Mouse (Mus musculus) liver, embryonic 15.5 days (tissue): ENCODE results near the gene Cdc42se2. TPM values are rescaled to one million over a fixed set of nuclear protein-coding genes. Genes with fewer than 3 reads are reported as not detected.
A peak's percentile ranks its signal among the peaks of the same experiment; 100 is the strongest.

Experiments used
- ATAC-seq: fragments of 200-750 bp; cut with Nextera tagmentation; 2 replicates; pipeline ENCODE4 v1.8.0; 2017; ENCODE audit warnings: moderate number of reproducible peaks, mild to moderate bottlenecking, moderate library complexity; ENCODE audit not compliant: insufficient read depth
- H3K27ac ChIP-seq: fragments of 300-500 bp; sonication (generic); replicated peaks from 2 replicates; pipeline ENCODE4 v1.5.1; 2015; ENCODE audit warnings: mild to moderate bottlenecking, inconsistent platforms
- H3K27me3 ChIP-seq: fragments of 300-500 bp; sonication (generic); 2 replicates; pipeline ENCODE4 v1.6.1; 2015; ENCODE audit warnings: mild to moderate bottlenecking, inconsistent platforms
- H3K36me3 ChIP-seq: fragments of 300-500 bp; sonication (generic); replicated peaks from 2 replicates; pipeline ENCODE4 v1.6.1; 2015; ENCODE audit warnings: moderate library complexity, mild to moderate bottlenecking, inconsistent platforms
- H3K4me1 ChIP-seq: fragments of 300-500 bp; sonication (generic); replicated peaks from 2 replicates; pipeline ENCODE4 v1.6.1; 2015; ENCODE audit warnings: inconsistent platforms
- H3K4me2 ChIP-seq: fragments of 300-500 bp; sonication (generic); 2 replicates; pipeline ENCODE4 v1.6.1; 2015; ENCODE audit warnings: moderate library complexity, mild to moderate bottlenecking, inconsistent platforms
- H3K4me3 ChIP-seq: fragments of 300-500 bp; sonication (generic); replicated peaks from 2 replicates; pipeline ENCODE4 v1.5.1; 2015; ENCODE audit warnings: mild to moderate bottlenecking, inconsistent platforms
- H3K9ac ChIP-seq: fragments of 300-500 bp; sonication (generic); 2 replicates; pipeline ENCODE4 v1.6.1; 2015; ENCODE audit warnings: moderate library complexity, mild to moderate bottlenecking, inconsistent platforms
- H3K9me3 ChIP-seq: fragments of 300-500 bp; sonication (generic); replicated peaks from 2 replicates; pipeline ENCODE4 v1.6.1; 2016; ENCODE audit warnings: inconsistent platforms
- WGBS: fragments of 180-500 bp; shearing (Covaris S2); methylation state at CpG from one replicate; pipeline ENCODE4 v1.1.7; 2015; ENCODE audit warnings: mixed read lengths; ENCODE audit not compliant: insufficient replicate concordance; 5-methylcytosine and 5-hydroxymethylcytosine counted together
- polyA plus RNA-seq: library from polyadenylated mRNA; unstranded; fragments of >200 nt; fragmentation: Nextera tagmentation; extraction: Ambion mirVana; gene quantifications from 2 replicates; pipeline ENCODE4 v1.2.1, GENCODE M21; 2015

Gene Cdc42se2
- polyA plus RNA-seq, 1 experiment from 2014 or later = 17.2 TPM

DNA sequence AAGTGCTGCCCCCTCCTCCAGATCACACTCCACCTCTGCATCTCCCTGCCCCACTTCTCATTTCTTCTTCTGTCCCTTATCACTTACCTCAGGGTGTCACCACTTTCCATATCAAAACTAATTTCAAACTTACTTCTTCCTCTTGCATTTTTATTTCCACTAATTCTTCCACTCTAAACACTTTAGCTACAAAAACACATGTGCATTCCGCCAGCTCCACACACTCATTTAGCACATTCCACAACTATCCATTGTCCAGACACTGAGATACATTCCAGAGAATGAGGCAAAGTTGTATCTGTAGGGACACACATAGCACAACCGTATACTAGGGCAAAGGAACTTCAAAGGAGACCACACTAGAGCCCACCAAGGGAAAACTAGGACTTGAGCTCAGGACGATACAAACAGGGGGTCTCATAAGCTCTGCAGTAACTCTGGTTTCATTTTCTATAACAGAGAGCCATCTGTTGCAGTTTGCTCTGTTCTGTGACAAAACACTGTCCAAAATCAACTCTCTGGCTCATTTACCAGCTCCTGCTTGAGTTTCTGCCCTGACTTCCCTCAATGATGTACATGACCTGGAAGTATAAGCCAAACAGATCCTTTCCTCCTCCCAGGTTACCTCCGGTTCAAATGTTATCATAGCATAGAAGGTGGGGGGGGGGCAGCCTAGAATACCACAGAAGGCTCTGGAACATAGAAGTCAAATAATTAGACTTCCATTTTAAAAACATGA lies 11.7 kb downstream of the Cdc42se2 start:
- peak overlapping the region; percentile 27 for H3K4me2 ChIP-seq
- H3K27me3 ChIP-seq = no peaks in the 10 kb centered on the region
- peaks cover 47% of the 10 kb centered on the region for H3K4me1 ChIP-seq
- H3K4me3 ChIP-seq = no peak overlapping the region
- no peak overlapping the region for H3K9ac ChIP-seq
- no peaks in the 10 kb centered on the region for H3K9me3 ChIP-seq
- peak overlapping the region; percentile 58 for H3K27ac ChIP-seq
- H3K36me3 ChIP-seq = no peaks in the 10 kb centered on the region
- no peak for ATAC-seq
- WGBS = 30% methylated on average over 4 of the region's 4 CpGs

DNA sequence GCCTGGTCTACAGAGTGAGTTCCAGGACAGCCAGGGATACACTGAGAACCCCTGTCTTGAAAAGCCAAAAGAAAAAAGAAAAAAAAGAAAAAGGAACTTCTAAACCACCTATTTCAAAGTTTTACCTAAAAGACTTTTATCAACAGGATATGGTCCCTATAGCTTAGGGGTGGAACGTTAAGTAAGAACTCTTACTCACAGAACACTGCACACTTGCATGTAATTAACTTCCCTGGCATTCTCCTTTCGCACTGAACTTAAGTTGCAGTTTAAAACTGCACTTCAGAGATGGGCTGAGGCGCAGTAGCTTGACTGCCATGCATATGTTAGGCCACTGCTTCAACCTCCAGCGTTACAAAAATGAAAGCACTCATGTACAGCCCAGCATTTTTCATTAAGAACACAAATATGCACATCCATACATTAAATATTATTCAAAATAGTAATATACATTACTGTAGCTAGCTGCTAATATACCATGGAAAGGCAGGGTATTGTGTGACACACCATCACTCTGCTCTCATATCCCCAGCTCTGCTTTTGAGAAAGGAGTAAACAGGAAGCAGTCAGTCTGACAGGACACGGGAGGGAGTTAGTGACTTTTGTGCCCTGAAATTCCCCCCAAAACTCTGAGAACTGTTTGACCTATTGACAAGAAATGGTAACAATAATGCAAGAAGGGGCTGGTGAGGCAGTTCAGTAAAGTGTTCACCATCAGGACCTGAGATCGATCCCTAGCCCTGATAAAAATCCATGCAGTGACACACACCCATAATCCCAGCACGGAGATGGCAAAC lies 13.0 kb downstream of the Cdc42se2 start:
- 30% methylated on average over 7 of the region's 7 CpGs for WGBS
- H3K27ac ChIP-seq = no peak overlapping the region

DNA sequence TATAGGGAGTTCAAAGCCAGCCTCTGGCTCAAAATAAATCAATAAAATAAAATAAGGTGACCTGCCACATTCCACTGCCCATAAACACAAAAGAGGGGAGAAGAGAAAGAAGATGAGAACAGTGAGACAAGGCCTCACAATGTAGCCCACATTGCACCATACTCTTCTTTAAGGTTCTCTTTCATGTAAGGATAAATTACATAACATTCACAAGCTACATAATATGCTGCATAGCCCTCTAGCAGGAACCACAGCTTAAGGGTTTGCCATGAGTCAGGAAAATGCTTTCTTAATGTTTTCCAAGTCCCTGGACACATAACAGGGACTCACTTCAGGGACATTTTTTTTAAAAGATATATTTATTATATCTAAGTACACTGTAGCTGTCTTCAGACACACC lies 15.9 kb downstream of the Cdc42se2 start:
- Histone ChIP-seq H3K4me3 (no peak overlapping the region), H3K9me3 (no peaks in the 10 kb centered on the region), H3K27ac (no peak overlapping the region), H3K36me3 (no peaks in the 10 kb centered on the region), H3K9ac (no peak overlapping the region), H3K27me3 (no peaks in the 10 kb centered on the region), H3K4me2 (no peak overlapping the region), H3K4me1 (peaks cover 23% of the 10 kb centered on the region)
- ATAC-seq = no peak

More for the DNA sequence above, 13.0 kb downstream of the Cdc42se2 start:
- no peaks in the 10 kb centered on the region for H3K9me3 ChIP-seq
- H3K27me3 ChIP-seq = no peaks in the 10 kb centered on the region
- no peaks in the 10 kb centered on the region for H3K36me3 ChIP-seq
- H3K4me3 ChIP-seq = no peak overlapping the region
- no peak overlapping the region for H3K9ac ChIP-seq
- H3K4me1 ChIP-seq = peaks cover 42% of the 10 kb centered on the region
- ATAC-seq = no peak
- peak overlapping the region; percentile 14; the same call in 1 of the 2 replicates for H3K4me2 ChIP-seq

DNA sequence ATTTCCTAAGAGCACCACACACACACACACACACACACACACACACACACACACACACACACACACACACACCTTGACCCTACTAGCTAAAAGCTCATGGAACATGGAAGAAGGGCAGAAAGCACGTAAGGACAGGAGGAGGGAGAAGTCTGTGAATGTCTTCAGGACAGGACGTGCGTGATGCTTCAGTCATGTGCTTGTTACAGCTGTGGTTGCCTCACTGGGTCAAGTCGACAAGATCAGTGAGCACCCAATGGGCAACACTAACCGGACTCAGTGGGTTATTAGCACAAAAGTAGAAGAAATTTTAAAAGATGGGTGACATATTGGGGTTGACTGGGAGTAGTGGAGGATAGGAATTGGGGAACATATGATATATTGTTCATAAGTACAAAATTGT lies 17.6 kb downstream of the Cdc42se2 start:
- Histone ChIP-seq H3K36me3 (no peaks in the 10 kb centered on the region), H3K9ac (no peak overlapping the region), H3K4me2 (no peak overlapping the region), H3K4me3 (no peak overlapping the region), H3K27ac (no peak overlapping the region), H3K9me3 (no peaks in the 10 kb centered on the region), H3K27me3 (no peaks in the 10 kb centered on the region), H3K4me1 (peaks cover 6% of the 10 kb centered on the region)
- ATAC-seq = no peak
- 64% methylated on average over 5 of the region's 5 CpGs for WGBS

DNA sequence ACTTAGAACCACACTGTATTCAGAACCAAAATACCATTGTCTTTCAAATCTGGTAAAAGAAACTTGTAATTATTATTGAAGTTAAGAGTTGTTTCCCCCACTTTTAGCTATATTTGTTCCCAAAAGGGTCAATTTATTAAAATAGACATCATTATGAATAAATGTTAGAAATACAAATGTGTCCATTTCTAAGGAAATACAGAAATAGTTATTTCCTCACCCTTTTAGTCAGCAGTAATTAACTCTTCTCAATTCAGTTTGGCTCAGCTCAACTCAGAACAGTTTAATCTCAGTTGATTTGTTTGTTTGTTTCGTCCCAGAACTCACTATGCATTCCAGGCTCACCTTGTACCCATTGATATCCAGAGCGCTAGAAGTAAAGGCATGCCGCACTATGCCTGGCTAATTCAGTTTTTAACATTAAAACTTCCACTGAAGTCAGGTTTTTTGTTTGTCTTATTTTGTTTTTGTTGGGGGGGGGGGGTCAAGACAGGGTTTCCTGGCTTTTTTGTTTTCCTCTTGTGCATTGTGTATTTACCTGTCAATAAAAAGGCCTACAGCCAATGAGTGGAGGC lies 19.3 kb downstream of the Cdc42se2 start:
- no peak for ATAC-seq
- no peak overlapping the region for H3K4me3 ChIP-seq
- WGBS = 87% methylated on average over 3 of the region's 3 CpGs
- H3K27me3 ChIP-seq = no peaks in the 10 kb centered on the region
- H3K9me3 ChIP-seq = no peaks in the 10 kb centered on the region
- H3K27ac ChIP-seq = no peak overlapping the region
- no peaks in the 10 kb centered on the region for H3K36me3 ChIP-seq
- peaks cover 3% of the 10 kb centered on the region for H3K4me1 ChIP-seq
- H3K9ac ChIP-seq = no peak overlapping the region
- H3K4me2 ChIP-seq = no peak overlapping the region

DNA sequence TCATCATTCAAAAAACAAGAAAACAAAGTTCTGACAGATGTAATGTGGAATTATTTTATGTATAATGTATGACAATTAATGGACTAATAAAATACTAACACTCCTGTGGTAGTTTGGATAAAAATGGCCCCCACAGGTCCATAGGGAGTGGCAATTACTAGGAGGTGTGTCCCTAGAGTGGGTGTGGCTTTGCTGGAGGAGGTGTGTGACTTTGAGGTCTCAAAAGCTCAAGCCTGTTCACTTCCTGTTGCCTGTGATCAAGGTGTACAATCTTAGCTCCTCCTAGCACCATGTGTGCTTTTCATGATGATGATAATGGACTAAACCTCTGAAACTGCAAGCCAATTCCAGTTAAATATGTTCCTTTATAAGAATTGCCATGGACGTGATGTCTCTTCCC lies 22.7 kb downstream of the Cdc42se2 start:
- ATAC-seq = no peak
- no peak overlapping the region for H3K27ac ChIP-seq
- H3K4me2 ChIP-seq = no peak overlapping the region
- H3K9me3 ChIP-seq = no peaks in the 10 kb centered on the region
- H3K4me1 ChIP-seq = peaks cover 3% of the 10 kb centered on the region
- no peak overlapping the region for H3K9ac ChIP-seq
- 68% methylated on average over 1 of the region's 1 CpGs for WGBS
- no peaks in the 10 kb centered on the region for H3K36me3 ChIP-seq
- H3K4me3 ChIP-seq = no peak overlapping the region
- H3K27me3 ChIP-seq = no peaks in the 10 kb centered on the region

DNA sequence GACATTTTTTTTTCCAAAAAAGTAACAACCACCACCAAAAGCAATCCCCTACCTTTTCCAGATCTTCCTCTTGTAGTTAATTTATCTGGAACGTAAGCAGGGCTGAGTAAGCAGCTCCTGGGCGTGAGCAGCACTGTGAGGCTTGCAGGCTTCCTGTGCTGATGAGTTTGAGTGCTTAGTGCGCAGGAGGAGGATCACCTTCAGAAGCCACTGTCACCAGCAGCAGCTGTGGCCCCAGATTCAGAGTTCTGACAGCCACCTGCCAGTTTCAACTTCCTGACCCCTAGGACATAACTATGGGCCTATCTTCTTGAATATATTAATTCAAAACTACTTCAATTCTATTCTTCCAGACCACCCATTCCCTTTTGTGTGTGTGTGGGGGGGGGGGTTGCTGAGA lies 23.4 kb downstream of the Cdc42se2 start:
- no peak for ATAC-seq
- Histone ChIP-seq H3K9me3 (no peaks in the 10 kb centered on the region), H3K4me2 (no peak overlapping the region), H3K27me3 (no peaks in the 10 kb centered on the region), H3K9ac (no peak overlapping the region), H3K4me1 (peaks cover 3% of the 10 kb centered on the region), H3K4me3 (no peak overlapping the region), H3K27ac (no peak overlapping the region), H3K36me3 (no peaks in the 10 kb centered on the region)
- WGBS = 39% methylated on average over 3 of the region's 3 CpGs

DNA sequence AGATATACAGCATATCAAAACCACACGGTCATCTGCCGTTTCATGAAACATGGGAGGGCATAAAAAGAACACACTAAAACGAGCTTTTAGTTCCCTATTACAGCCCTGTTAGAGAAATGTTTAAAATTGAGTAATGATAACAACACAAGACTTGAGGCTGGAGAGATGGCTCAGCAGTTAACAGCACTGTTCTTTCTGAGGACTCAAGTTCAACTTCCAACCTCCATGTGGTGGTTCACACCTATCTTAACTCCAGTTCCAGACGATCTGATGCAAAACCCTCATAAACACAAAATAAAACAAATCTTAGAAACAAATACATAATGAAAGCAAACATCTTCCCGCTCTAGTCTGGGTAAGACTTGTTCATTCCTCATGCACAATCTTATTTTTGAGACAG lies 24.7 kb downstream of the Cdc42se2 start:
- WGBS = 57% methylated on average over 5 of the region's 5 CpGs
- Histone ChIP-seq H3K36me3 (no peaks in the 10 kb centered on the region), H3K4me1 (peaks cover 7% of the 10 kb centered on the region), H3K9ac (no peak overlapping the region), H3K9me3 (no peaks in the 10 kb centered on the region), H3K4me3 (no peak overlapping the region), H3K27ac (no peak overlapping the region), H3K27me3 (no peaks in the 10 kb centered on the region), H3K4me2 (no peak overlapping the region)
- ATAC-seq = no peak

DNA sequence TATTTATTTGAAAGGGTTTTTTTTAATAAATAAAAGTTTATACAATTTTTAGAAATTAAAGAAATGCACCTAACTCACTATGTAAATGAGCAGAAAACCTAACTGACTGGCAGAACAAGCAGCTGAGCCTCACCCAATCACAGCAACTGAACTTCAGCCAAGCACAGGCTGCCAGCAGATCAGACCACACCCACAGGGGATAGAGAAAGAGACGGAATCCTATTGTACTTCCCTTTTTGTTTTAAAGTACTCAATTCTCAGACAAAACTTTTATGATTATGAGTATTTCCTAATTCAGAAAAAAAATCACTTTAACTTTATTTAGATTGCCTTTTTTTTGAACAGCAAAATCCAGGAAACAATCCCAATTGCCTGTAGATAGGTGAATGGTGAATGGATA lies 29.5 kb downstream of the Cdc42se2 start:
- Histone ChIP-seq H3K9ac (no peak overlapping the region), H3K36me3 (0 out of 2 replicates have a peak, but pooled peaks cover 7% of the 10 kb centered on the region), H3K9me3 (no peaks in the 10 kb centered on the region), H3K4me3 (no peak overlapping the region), H3K4me2 (no peak overlapping the region), H3K4me1 (peaks cover 4% of the 10 kb centered on the region), H3K27ac (no peak overlapping the region), H3K27me3 (no peaks in the 10 kb centered on the region)
- no peak for ATAC-seq
- 12% methylated on average over 1 of the region's 1 CpGs for WGBS

DNA sequence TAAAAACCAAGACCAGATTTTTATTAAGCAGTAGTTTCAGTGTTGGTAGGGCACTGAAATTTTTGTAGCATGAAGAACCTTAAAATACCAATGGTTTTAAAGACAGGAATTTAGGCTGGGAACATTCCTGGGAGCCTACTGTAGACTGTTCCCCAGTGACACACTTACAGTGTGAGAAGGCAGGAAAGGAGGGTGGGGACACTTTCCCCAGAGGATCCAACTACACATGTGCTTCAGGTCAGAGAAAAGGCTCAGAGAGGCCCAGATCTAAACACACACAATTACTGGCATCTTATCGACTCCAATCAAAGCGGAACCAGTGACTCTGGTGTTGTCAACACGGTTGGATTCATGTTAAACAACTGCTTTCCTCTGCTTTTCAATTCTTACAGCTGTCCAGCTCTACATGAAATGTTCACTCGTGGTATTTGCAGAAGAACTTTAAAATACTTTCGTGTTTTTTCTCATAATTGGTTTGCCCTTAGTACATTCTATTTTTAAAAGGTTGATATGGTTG lies 32.3 kb downstream of the Cdc42se2 start:
- 0 out of 2 replicates have a peak, but pooled peaks cover 8% of the 10 kb centered on the region for H3K36me3 ChIP-seq
- H3K27ac ChIP-seq = no peak overlapping the region
- 76% methylated on average over 5 of the region's 5 CpGs for WGBS
- no peak overlapping the region for H3K9ac ChIP-seq
- no peak overlapping the region for H3K4me3 ChIP-seq
- H3K4me1 ChIP-seq = peaks cover 7% of the 10 kb centered on the region
- no peak for ATAC-seq
- no peak overlapping the region for H3K4me2 ChIP-seq
- no peaks in the 10 kb centered on the region for H3K9me3 ChIP-seq
- no peaks in the 10 kb centered on the region for H3K27me3 ChIP-seq
